Mouse (Mus musculus): ENCODE data around the gene Tmem184b.

Tmem184b gene

GRCm38 (mm10) chr15:79333409-79333808, 70.0 kb downstream of the Tmem184b start:
- DNase-seq, result peak; percentile 39 to 62

DNA sequence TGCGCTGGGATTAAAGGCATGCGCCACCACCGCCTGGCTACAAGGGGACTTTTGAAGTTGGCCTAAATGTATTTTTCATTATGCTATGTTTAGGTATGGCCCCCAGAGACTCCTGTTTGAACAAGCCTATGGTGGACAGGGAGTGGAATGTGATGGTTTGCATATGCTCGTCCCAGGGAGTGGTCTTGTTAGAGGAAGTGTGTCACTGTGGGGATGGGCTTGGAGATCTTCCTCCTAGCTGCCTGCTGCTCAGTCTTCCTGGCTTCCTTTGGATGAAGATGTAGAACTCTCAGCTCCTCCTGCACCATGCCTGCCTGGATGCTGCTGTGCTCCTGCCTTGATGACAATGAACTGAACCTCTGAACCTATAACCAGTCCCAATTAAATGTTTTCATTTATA, 72.8 kb downstream of the Tmem184b start:
- no peak for DNase-seq

DNA sequence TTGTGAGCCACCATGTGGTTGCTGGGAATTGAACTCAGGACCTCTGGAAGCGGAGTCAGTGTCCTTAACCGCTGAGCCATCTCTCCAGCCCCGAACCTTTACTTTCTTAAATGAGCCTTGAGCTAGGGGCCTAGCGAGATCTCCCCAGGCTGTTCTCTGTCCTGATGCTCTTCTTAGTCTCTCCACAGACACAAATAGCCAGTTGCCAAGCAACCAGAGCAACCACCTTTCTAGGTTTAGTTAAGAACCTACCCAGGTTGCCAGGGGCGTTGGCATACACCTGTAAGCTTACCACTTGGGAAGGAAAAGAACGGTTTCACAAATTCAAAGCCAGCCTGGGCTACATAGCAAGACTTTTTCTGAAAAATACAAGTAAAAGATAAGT, 73.4 kb downstream of the Tmem184b start:
- DNase-seq, result no peak

- no peak for DNase-seq
Measured at GRCm38 (mm10) chr15:79329346-79329978, 73.9 kb downstream of the Tmem184b start.

DNA sequence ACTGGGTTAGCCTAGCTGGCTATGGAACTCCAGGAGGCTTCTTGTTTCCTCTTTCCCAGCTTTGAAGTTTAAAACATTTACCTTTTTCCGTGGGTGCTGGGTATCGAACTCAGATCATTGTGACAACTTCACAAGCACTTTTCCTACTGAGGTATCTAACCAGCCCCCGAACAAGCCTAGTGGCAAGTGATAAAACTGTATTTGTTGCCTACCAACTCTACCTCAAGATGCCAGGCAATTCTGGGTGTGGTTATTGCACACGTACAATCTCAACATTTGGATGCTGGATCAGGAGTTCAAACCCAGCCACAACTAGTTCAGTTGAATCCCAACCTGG, 74.5 kb downstream of the Tmem184b start:
- DNase-seq, result no peak

DNA sequence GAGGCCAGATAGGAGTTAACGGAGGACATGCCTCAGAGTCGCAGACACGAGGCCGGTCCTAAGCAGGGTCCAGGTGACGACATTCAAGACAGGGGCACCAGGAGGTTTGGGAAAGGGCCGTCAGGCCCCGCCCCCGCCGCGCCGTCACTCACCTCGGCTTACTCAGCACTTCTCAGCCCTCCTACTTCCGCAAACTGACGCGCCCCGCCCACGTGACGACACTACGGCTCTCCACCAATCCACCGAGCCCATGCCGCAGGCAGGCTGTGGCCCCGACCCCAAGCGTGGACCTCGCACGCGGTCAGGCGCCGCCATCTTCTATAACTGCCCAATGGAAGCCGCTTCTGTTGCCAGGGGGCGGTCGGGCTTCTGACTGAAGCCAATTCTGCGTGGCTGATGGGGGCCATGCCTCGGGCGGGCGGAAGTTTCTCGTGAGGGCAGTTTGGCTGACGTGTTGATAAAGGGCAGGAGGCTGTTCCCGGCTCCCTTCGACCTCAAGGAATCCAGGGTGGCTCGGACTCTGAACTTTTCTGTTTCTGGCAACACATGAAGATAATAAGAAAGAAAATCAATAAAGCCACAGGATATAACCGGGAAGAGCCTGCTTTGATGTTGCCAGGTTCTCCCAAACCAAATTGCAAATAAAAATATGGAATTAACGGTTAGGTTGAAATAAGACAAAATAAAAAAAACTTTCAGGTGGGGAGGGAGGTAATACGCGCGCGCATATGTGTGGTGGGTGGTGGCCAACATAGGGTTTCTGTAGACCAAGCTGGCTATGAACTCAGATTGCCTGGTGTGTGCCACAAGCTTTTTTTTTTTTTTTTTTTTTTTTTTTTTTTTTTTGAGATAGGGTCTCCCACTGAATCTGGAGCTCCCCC, 75.1 kb downstream of the Tmem184b start, which contains the start of gene Pla2g6:
Gene Pla2g6 (minus strand): TSS at position 333 of the 881 bp plus-strand sequence.
- DNase-seq, result peak; percentile 99 to 100

GRCm38 (mm10) chr15:79326971-79327961, 76.1 kb downstream of the Tmem184b start:
- DNase-seq, result peak; percentile 71 to 85

DNA sequence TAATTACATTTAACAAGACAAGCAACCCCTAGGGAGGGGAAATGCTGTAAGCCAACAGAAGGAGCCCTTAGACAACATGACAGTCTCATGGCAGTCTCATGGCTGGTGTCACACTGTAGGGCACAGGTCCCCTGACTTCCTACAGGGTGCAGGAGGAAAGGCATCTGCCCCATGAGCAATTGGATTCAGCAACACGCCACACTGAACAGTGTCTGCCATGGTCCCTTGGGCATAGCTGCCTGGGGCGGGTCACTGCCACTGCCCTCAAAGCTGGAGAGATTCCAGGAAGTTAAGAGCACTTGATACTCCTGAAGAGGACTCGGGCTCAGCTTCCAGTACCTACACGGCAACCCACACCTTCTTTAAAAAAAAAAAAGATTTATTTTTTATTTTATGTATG, 77.1 kb downstream of the Tmem184b start:
- DNase-seq, result peak; percentile 42 to 43

DNA sequence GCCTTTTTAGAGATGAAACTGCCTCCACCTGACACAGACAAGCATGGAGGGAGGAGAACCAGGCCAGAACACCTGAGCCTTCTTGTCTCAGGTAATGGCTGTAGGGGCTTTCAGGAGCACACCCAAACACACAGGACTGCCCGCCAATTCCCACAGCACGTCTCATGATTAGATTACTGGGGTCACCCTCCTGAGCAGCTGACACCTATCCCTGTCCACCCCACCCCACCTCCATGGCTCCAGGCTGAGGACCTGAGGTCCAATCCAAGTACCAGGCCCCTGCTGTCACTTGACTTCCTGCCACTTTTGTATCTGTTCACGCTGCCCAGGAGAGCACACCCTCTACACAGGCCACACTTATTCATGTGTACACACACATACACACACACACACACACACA, 77.6 kb downstream of the Tmem184b start:
- no peak for DNase-seq

- no peak for DNase-seq
Measured at GRCm38 (mm10) chr15:79324373-79324772, 79.0 kb downstream of the Tmem184b start.

DNA sequence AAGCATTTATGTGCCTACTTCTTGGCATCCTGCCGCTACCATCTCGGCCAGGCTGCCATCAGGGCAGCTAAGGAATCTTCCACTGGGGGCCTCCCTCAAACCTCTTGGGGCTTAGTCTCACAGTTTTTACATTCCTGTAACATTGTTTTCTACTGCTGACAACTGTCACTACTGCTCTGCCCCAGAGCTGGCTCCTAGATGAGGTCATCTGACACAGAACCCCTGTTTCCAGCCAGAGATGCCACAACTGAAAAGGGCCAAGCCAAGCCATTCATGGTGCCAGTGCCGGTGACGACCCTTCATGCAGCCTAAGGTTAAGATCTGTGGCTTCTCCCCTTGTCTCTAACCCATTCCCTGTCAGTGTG, 79.6 kb downstream of the Tmem184b start:
- no peak for DNase-seq

GRCm38 (mm10) chr15:79322991-79323790, 80.2 kb downstream of the Tmem184b start:
- DNase-seq, result peak; percentile 89 to 92

GRCm38 (mm10) chr15:79322281-79322990, 80.9 kb downstream of the Tmem184b start:
- peak; percentile 16 to 20 for DNase-seq

DNA sequence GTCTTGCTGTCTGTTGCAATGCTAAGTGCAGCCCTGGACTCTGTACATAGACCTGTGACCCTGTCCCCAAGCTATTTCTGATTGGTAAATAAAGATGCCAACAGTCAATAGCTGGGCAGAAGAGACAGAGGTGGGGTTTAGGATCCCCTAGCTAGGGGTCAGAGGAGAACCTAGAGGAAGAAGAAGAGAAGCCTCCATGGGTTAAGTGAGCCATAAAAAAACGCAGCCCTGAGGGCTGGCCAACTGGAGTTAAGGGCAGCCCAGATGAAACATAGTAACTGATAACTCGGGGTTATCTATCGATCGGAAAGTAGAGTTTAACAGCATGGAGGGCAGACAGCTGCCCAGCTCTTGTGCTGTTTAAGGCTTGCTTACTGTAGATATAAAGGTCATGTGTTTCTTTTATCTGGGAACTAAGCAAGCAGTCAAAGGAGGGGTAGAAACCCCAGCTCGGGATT, 81.6 kb downstream of the Tmem184b start:
- no peak for DNase-seq

DNA sequence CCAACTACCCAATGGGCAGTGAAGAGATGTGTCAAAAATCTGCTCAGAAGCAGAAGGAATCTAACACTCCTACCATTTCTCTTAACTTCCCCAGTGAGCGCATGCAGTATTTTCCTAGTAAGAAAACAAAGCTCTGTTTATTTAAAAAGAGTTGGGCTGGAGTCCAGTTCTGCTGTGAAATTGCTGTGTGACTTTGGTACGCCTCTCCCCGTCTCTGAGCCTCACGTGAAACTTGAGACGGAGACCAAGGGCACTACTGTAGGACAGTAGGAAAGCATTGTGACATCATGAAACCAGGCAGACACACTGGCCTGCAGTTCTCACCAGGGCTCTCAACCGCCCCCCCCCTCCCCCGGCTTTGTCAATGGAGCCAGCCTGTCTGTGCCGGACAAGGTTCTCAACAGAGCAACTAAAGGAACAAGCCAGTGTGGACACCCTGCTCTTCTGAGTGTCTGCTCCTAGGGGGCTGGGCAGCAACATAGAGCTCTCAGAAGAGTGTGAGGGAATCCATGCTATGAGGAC, 89.5 kb downstream of the Tmem184b start:
- no peak for DNase-seq
